Mouse (Mus musculus): ENCODE measurements around the gene Ccn2.
A peak's percentile ranks its signal among the peaks of the same experiment; 100 is the strongest.

DNA sequence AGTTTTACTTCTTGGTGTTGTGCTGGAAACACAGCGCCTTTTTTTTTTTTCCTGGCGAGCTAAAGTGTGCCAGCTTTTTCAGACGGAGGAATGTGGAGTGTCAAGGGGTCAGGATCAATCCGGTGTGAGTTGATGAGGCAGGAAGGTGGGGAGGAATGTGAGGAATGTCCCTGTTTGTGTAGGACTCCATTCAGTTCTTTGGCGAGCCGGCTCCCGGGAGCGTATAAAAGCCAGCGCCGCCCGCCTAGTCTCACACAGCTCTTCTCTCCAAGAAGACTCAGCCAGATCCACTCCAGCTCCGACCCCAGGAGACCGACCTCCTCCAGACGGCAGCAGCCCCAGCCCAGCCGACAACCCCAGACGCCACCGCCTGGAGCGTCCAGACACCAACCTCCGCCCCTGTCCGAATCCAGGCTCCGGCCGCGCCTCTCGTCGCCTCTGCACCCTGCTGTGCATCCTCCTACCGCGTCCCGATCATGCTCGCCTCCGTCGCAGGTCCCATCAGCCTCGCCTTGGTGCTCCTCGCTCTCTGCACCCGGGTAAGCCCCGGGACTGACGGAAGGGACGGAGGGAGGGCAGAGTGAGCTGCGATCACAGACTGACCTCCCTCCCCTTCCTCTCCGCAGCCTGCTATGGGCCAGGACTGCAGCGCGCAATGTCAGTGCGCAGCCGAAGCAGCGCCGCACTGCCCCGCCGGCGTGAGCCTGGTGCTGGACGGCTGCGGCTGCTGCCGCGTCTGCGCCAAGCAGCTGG, at the start of gene Ccn2:
- TF ChIP-seq CTCF (IDR thresholded peaks at IDR 0.05; ENCODE audit: control insufficient read depth, insufficient read depth, insufficient replicate concordance, low read depth, low read length) = no peak
- peak; percentile 55; the same call in 1 of the 2 replicates for TF ChIP-seq POLR2A (IDR thresholded peaks at IDR 0.05; ENCODE audit: control insufficient read depth, low read depth, low read length)
